Mouse (Mus musculus): ENCODE data around the gene Abcb6.

The Abcb6 gene

GRCm38 (mm10) chr1:75208967-75209678, 28.9 kb upstream of the Abcb6 start:
- intact Hi-C loops (cut with DNase I), result no loop called here

- intact Hi-C loops (cut with DNase I), result no loop called here
Measured at GRCm38 (mm10) chr1:75201236-75201635, 21.0 kb upstream of the Abcb6 start.

GRCm38 (mm10) chr1:75192452-75192851, 12.3 kb upstream of the Abcb6 start:
- intact Hi-C loops (cut with DNase I), result no loop called here

GRCm38 (mm10) chr1:75191622-75192402, 11.6 kb upstream of the Abcb6 start, which contains the start of the genes Ankzf1 and Atg9a:
Gene Ankzf1 (plus strand): TSS chr1:75192151.
Gene Atg9a (minus strand): TSS chr1:75192196.
- intact Hi-C loops (cut with DNase I), result no loop called here

GRCm38 (mm10) chr1:75191258-75191621, 11.0 kb upstream of the Abcb6 start:
- intact Hi-C loops (cut with DNase I), result no loop called here

GRCm38 (mm10) chr1:75190577-75190976, 10.4 kb upstream of the Abcb6 start:
- intact Hi-C loops (cut with DNase I), result no loop called here

- intact Hi-C loops (cut with DNase I), result no loop called here
Measured at GRCm38 (mm10) chr1:75187914-75188483, 7.8 kb upstream of the Abcb6 start.

GRCm38 (mm10) chr1:75187126-75187525, 6.9 kb upstream of the Abcb6 start:
- intact Hi-C loops (cut with DNase I), result no loop called here

GRCm38 (mm10) chr1:75185495-75185894, 5.3 kb upstream of the Abcb6 start:
- intact Hi-C loops (cut with DNase I), result no loop called here

- intact Hi-C loops (cut with DNase I), result no loop called here
Measured at GRCm38 (mm10) chr1:75182160-75182559, 2.0 kb upstream of the Abcb6 start.

GRCm38 (mm10) chr1:75181377-75181870, 1.2 kb upstream of the Abcb6 start:
- intact Hi-C loops (cut with DNase I), result no loop called here

- intact Hi-C loops (cut with DNase I), result no loop called here
Measured at GRCm38 (mm10) chr1:75180741-75181140, 549 bp upstream of the Abcb6 start.

GRCm38 (mm10) chr1:75179334-75180104, 673 bp downstream of the Abcb6 start:
- intact Hi-C loops (cut with DNase I), result no loop called here

GRCm38 (mm10) chr1:75168472-75169464, 11.4 kb downstream of the Abcb6 start, which contains the start of gene Zfand2b:
Gene Zfand2b (plus strand): TSS chr1:75168646.
- intact Hi-C loops (cut with DNase I), result no loop called here

GRCm38 (mm10) chr1:75168093-75168471, 12.1 kb downstream of the Abcb6 start:
- intact Hi-C loops (cut with DNase I), result no loop called here

- intact Hi-C loops (cut with DNase I), result no loop called here
Measured at GRCm38 (mm10) chr1:75160256-75160617, 20.0 kb downstream of the Abcb6 start.

- intact Hi-C loops (cut with DNase I), result no loop called here
Measured at GRCm38 (mm10) chr1:75159540-75160255, 20.5 kb downstream of the Abcb6 start.

GRCm38 (mm10) chr1:75158990-75159389, 21.2 kb downstream of the Abcb6 start:
- intact Hi-C loops (cut with DNase I), result no loop called here

GRCm38 (mm10) chr1:75155837-75156236, 24.4 kb downstream of the Abcb6 start:
- intact Hi-C loops (cut with DNase I), result no loop called here
